Comparison of ENCODE assay signal across 11 mouse cellular contexts in genomic region chr4:126734700-126735381, GRCm38 (mm10). TPM values are rescaled to one million over a fixed set of nuclear protein-coding genes. Genes with fewer than 3 reads are reported as not detected.
DNase-seq lines count a peak whose midpoint lies in the region; ATAC-seq and TF ChIP-seq lines count a peak whose summit lies in the region.
"Had no signal": no experiment of that assay in that cellular context is flagged by ENCODE, and none has a peak within 500 bp of the region (broad histone marks: within the 10 kb centered on the region; RNA-seq: fewer than 3 reads in every experiment).

No protein-coding gene starts in this region.

- H3K9ac ChIP-seq in liver, adult 2 months (ENCODE audit: low read depth, low read length) = no peak overlapping the region
- H3K9ac ChIP-seq in forebrain, embryonic 12.5 days = 0 out of 2 replicates have a peak overlapping the region, but pooled peaks have one; percentile 7
- H3K9ac ChIP-seq in limb, embryonic 11.5 days (ENCODE audit: low read length) = no peak overlapping the region
- no peak overlapping the region for H3K9ac ChIP-seq in neural tube, embryonic 12.5 days

- peaks cover 4% of the 10 kb centered on the region for H3K4me1 ChIP-seq in liver, adult 2 months (ENCODE audit: control insufficient read depth, insufficient read depth, low read length)
- peaks cover 24% of the 10 kb centered on the region for H3K4me1 ChIP-seq in forebrain, embryonic 12.5 days
- H3K4me1 ChIP-seq in limb, embryonic 11.5 days (ENCODE audit: control insufficient read depth, insufficient read depth, low read length) = 0 out of 2 replicates have a peak, but pooled peaks cover 3% of the 10 kb centered on the region
- peaks cover 12% of the 10 kb centered on the region for H3K4me1 ChIP-seq in neural tube, embryonic 12.5 days

- intact Hi-C loops in left cerebral cortex, adult 2 months (cut with DNase I) = no loop called here

- TF ChIP-seq CTCF in liver, adult 2 months (IDR thresholded peaks at IDR 0.05; ENCODE audit: low read depth, low read length) = no peak
- no peak for TF ChIP-seq CTCF in left cerebral cortex, adult 2 months (IDR thresholded peaks at IDR 0.05)

- 6% methylated on average over 47 of the region's 51 CpGs for WGBS in liver, adult 2 months
- 2% methylated on average over 51 of the region's 51 CpGs for WGBS in forebrain, embryonic 12.5 days
- whole genome bisulfite sequencing in limb, embryonic 11.5 days = 3% methylated on average over 51 of the region's 51 CpGs
- WGBS in neural tube, embryonic 12.5 days = 3% methylated on average over 51 of the region's 51 CpGs

- peaks cover 32% of the 10 kb centered on the region for H3K27me3 ChIP-seq in liver, adult 2 months (ENCODE audit: control insufficient read depth, insufficient read depth, low read length)
- peaks cover 100% of the 10 kb centered on the region for H3K27me3 ChIP-seq in forebrain, embryonic 12.5 days
- H3K27me3 ChIP-seq in limb, embryonic 11.5 days (ENCODE audit: control insufficient read depth, insufficient read depth, low read length) = peaks cover 85% of the 10 kb centered on the region
- peaks cover 94% of the 10 kb centered on the region for H3K27me3 ChIP-seq in neural tube, embryonic 12.5 days (replicated peaks)

- DNase-seq in liver, adult 2 months (ENCODE audit: extremely low read depth, low read depth, low spot score) = no peak
- DNase-seq in liver = no peak
- peak; percentile 57 for DNase-seq in limb, embryonic 11.5 days (ENCODE audit: low spot score)
- no peak for DNase-seq in left cerebral cortex, adult 2 months (ENCODE audit: extremely low spot score in 1 of 2, low spot score in 2 of 2)
- DNase-seq in cerebellum, postnatal 10 days = no peak
- no peak for DNase-seq in layer of hippocampus, postnatal 10 days (ENCODE audit: low spot score in 2 of 2)
- DNase-seq: cerebellum, adult 8-10 months had no signal

- H3K79me2 ChIP-seq in liver, adult 2 months (ENCODE audit: control insufficient read depth, insufficient read depth, low read length) = no peaks in the 10 kb centered on the region

- TF ChIP-seq POLR2A in liver, adult 2 months (IDR thresholded peaks at IDR 0.05; ENCODE audit: extremely low read depth, insufficient read depth, low read length) = no peak

- no peak for ATAC-seq in forebrain, embryonic 12.5 days (ENCODE audit: low FRiP score)
- ATAC-seq in limb, embryonic 11.5 days (ENCODE audit: insufficient number of reproducible peaks, low FRiP score, low TSS enrichment, low read depth) = no peak
- no peak for ATAC-seq in neural tube, embryonic 12.5 days (ENCODE audit: low FRiP score, low read depth)
- ATAC-seq: Patski had no signal

- peak overlapping the region; percentile 29; the same call in 1 of the 2 replicates for H3K4me3 ChIP-seq in liver, adult 2 months (ENCODE audit: insufficient read depth, low read depth, low read length)
- H3K4me3 ChIP-seq in forebrain, embryonic 12.5 days (replicated peaks) = peak overlapping the region; percentile 31
- H3K4me3 ChIP-seq in limb, embryonic 11.5 days (ENCODE audit: low read depth, low read length) = no peak overlapping the region
- H3K4me3 ChIP-seq in neural tube, embryonic 12.5 days = peak overlapping the region; percentile 21
- no peak overlapping the region for H3K4me3 ChIP-seq in left cerebral cortex, adult 2 months

- peak overlapping the region; percentile 40 for H3K4me2 ChIP-seq in forebrain, embryonic 12.5 days
- H3K4me2 ChIP-seq in limb, embryonic 11.5 days (ENCODE audit: low read depth, severe bottlenecking) = no peak overlapping the region
- peak overlapping the region; percentile 50 for H3K4me2 ChIP-seq in neural tube, embryonic 12.5 days (replicated peaks)

- H3K9me3 ChIP-seq in forebrain, embryonic 12.5 days = no peaks in the 10 kb centered on the region
- H3K9me3 ChIP-seq in limb, embryonic 11.5 days (ENCODE audit: control insufficient read depth, low read length) = no peaks in the 10 kb centered on the region
- H3K9me3 ChIP-seq in neural tube, embryonic 12.5 days = no peaks in the 10 kb centered on the region

- H3K36me3 ChIP-seq in liver, adult 2 months (ENCODE audit: control insufficient read depth, insufficient read depth, low read length) = no peaks in the 10 kb centered on the region
- no peaks in the 10 kb centered on the region for H3K36me3 ChIP-seq in forebrain, embryonic 12.5 days (replicated peaks)
- H3K36me3 ChIP-seq in limb, embryonic 11.5 days (ENCODE audit: control insufficient read depth, insufficient read depth, low read length) = no peaks in the 10 kb centered on the region
- H3K36me3 ChIP-seq in neural tube, embryonic 12.5 days = no peaks in the 10 kb centered on the region

- no peak overlapping the region for H3K27ac ChIP-seq in liver, adult 2 months (replicated peaks; ENCODE audit: insufficient read depth, low read depth, low read length)
- no peak overlapping the region for H3K27ac ChIP-seq in forebrain, embryonic 12.5 days
- H3K27ac ChIP-seq in limb, embryonic 11.5 days (replicated peaks; ENCODE audit: low read depth, low read length) = no peak overlapping the region
- no peak overlapping the region for H3K27ac ChIP-seq in neural tube, embryonic 12.5 days
- H3K27ac ChIP-seq in left cerebral cortex, adult 2 months = no peak overlapping the region

RNA-seq across cellular contexts. Expression of gene Tfap2e, which starts 1.2 kb away (rescaled TPM):
- not detected in 2 replicates for total RNA-seq in liver, adult 2 months (2014; rRNA removed)
- not detected in 2 replicates for polyA plus RNA-seq in liver, adult 2 months (2012; rRNA removed)
- polyA plus RNA-seq in forebrain, embryonic 12.5 days (2016; fragmentation: Nextera tagmentation; extraction: Ambion mirVana) = 0.87 and 1.2 TPM in 2 replicates
- polyA plus RNA-seq in limb, embryonic 11.5 days (2014; fragmentation: Nextera tagmentation; extraction: Ambion mirVana) = not detected in 2 replicates
- 0.33 and 0.38 TPM in 2 replicates for polyA plus RNA-seq in neural tube, embryonic 12.5 days (2016; fragmentation: Nextera tagmentation; extraction: Ambion mirVana)
- total RNA-seq in left cerebral cortex, adult 2 months (2021) = not detected
- not detected for total RNA-seq in layer of hippocampus, postnatal 10 days (2021)
- total RNA-seq: layer of hippocampus, adult 8-10 months had no signal
- polyA plus RNA-seq: Patski had no signal

RNA-seq across cellular contexts. Expression of gene Ncdn, which starts 18.4 kb away (rescaled TPM):
- total RNA-seq in liver, adult 2 months (2014; rRNA removed) = 2.4 and 4.2 TPM in 2 replicates
- polyA plus RNA-seq in liver, adult 2 months (2012; rRNA removed) = 10.0 and 12.8 TPM in 2 replicates
- polyA plus RNA-seq in forebrain, embryonic 12.5 days (2016; fragmentation: Nextera tagmentation; extraction: Ambion mirVana) = 46.4 and 52.3 TPM in 2 replicates
- 25.7 and 28.9 TPM in 2 replicates for polyA plus RNA-seq in limb, embryonic 11.5 days (2014; fragmentation: Nextera tagmentation; extraction: Ambion mirVana)
- 60.5 and 64.8 TPM in 2 replicates for polyA plus RNA-seq in neural tube, embryonic 12.5 days (2016; fragmentation: Nextera tagmentation; extraction: Ambion mirVana)
- 1,000 to 10,000 TPM in 1 of 2 experiments, 100 to 1,000 TPM in 1; 980 to 1,003 TPM for total RNA-seq in left cerebral cortex, adult 2 months (2021)
- 100 to 1,000 TPM; 742 to 746 TPM for total RNA-seq in layer of hippocampus, postnatal 10 days (2021)

RNA-seq across cellular contexts. Expression of gene AU040320, which starts 18.5 kb away (rescaled TPM):
- total RNA-seq in liver, adult 2 months (2014; rRNA removed) = 8.9 and 12.8 TPM in 2 replicates
- 13.0 and 13.7 TPM in 2 replicates for polyA plus RNA-seq in liver, adult 2 months (2012; rRNA removed)
- 32.9 and 33.5 TPM in 2 replicates for polyA plus RNA-seq in forebrain, embryonic 12.5 days (2016; fragmentation: Nextera tagmentation; extraction: Ambion mirVana)
- polyA plus RNA-seq in limb, embryonic 11.5 days (2014; fragmentation: Nextera tagmentation; extraction: Ambion mirVana) = 18.9 and 20.2 TPM in 2 replicates
- 37.0 and 39.6 TPM in 2 replicates for polyA plus RNA-seq in neural tube, embryonic 12.5 days (2016; fragmentation: Nextera tagmentation; extraction: Ambion mirVana)
- 10 to 100 TPM; 53.5 to 59.9 TPM for total RNA-seq in left cerebral cortex, adult 2 months (2021)
- total RNA-seq in layer of hippocampus, postnatal 10 days (2021) = 10 to 100 TPM; 48.1 to 48.9 TPM

RNA-seq across cellular contexts. Expression of gene Psmb2, which starts 57.4 kb away (rescaled TPM):
- 94.4 and 99.1 TPM in 2 replicates for total RNA-seq in liver, adult 2 months (2014; rRNA removed)
- polyA plus RNA-seq in liver, adult 2 months (2012; rRNA removed) = 149 and 192 TPM in 2 replicates
- polyA plus RNA-seq in forebrain, embryonic 12.5 days (2016; fragmentation: Nextera tagmentation; extraction: Ambion mirVana) = 472 and 480 TPM in 2 replicates
- 542 and 572 TPM in 2 replicates for polyA plus RNA-seq in limb, embryonic 11.5 days (2014; fragmentation: Nextera tagmentation; extraction: Ambion mirVana)
- 448 and 479 TPM in 2 replicates for polyA plus RNA-seq in neural tube, embryonic 12.5 days (2016; fragmentation: Nextera tagmentation; extraction: Ambion mirVana)
- 10 to 100 TPM; 90.8 to 91.9 TPM for total RNA-seq in left cerebral cortex, adult 2 months (2021)
- total RNA-seq in layer of hippocampus, postnatal 10 days (2021) = 100 to 1,000 TPM; 145 to 149 TPM

Comparison
In these comparisons a context has a peak if more than half of its experiments do, and no peak if none do; other contexts are left out.
1. H3K4me3 ChIP-seq: peak in liver, adult 2 months (single experiment), forebrain, embryonic 12.5 days (single experiment) and neural tube, embryonic 12.5 days (single experiment); none in limb, embryonic 11.5 days (single experiment) and left cerebral cortex, adult 2 months (single experiment).